ENCODE assay signal across 8 mouse cellular contexts in the genomic region with DNA sequence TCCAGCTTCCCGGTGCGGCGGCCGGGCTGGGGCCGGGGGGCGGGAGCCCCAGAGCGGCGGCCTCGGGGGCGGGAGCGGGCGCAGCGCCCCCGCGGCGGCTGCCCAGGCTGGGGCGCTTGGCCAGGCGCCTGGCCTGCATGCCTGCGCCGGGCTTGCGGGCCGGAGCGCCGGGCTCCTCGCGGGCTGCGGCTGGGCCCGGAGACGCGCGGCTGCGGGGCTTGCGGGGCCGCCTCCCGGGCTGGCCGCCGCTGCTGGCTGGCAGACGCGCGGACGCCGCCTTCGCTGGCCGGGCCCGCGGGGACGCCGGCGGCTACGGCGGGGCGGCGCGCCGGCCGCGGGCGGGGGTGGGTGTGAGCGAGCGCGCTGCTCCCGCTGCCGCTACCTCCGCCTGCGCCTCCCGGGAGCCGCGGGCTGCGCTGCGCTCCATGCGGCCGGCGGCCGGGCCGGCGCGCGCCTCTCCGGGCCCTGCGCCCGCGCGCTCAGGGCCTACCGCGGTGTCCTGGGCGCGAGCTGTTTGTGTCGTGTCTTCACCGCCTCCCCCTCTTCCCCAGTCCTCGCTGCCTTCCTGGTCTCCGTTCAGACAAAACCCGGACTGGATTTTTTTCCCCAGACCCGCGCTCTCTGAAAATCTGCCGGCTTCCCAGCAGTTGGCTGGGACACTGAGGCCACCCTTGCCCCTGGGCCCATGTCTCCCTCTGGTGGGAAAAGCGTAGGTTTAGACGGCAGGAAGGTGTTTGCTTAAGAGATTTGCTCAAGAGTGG. TPM values are rescaled to one million over a fixed set of nuclear protein-coding genes. Genes with fewer than 3 reads are reported as not detected.
A peak's percentile ranks its signal among the peaks of the same experiment; 100 is the strongest.
DNase-seq lines count a peak whose midpoint lies in the region; TF ChIP-seq lines count a peak whose summit lies in the region.

A gene (minus strand): TSS at position 505 of the 761 bp plus-strand sequence.

- DNase-seq in adrenal gland, adult 18-20 months (ENCODE audit: low spot score in 2 of 2) = peak; percentile 65 to 70
- peak; percentile 91 for DNase-seq in embryo, embryonic 10 days (ENCODE audit: low spot score)
- peak; percentile 72 for DNase-seq in gastrocnemius, postnatal 10 days
- peak; percentile 79 for DNase-seq in hindlimb bud, embryonic 11.5 days (ENCODE audit: extremely low spot score, low read depth, low spot score)
- DNase-seq in left cerebral cortex, adult 2 months (ENCODE audit: extremely low spot score in 1 of 2, low spot score in 2 of 2) = peak; percentile 79 to 81
- peak; percentile 91 to 94 for DNase-seq in lung, postnatal 4 days
- peak; percentile 80 to 81 for DNase-seq in right cerebral cortex, adult 2 months (ENCODE audit: low spot score in 2 of 2)
- peak; percentile 47 for DNase-seq in urinary bladder, postnatal 10 days (ENCODE audit: low spot score)

- intact Hi-C loops in left cerebral cortex, adult 2 months (cut with DNase I) = loop anchor here (5.0 to 10.0 kb wide), 4 partner anchors 87 to 335 kb away; no protein-coding TSS in a partner anchor

- peak within 1 kb of the TSS; percentile 85 for H3K4me3 ChIP-seq in left cerebral cortex, adult 2 months

- peak within 1 kb of the TSS; percentile 84 for H3K27ac ChIP-seq in left cerebral cortex, adult 2 months

- peak; percentile 42 for TF ChIP-seq CTCF in left cerebral cortex, adult 2 months (IDR thresholded peaks at IDR 0.05)

RNA-seq across cellular contexts. Expression of the gene that starts here (rescaled TPM):
- 10 to 100 TPM; 10.6 to 12.5 TPM for total RNA-seq in adrenal gland, adult 18-20 months (2021)
- total RNA-seq in gastrocnemius, postnatal 10 days (2021) = 10 to 100 TPM; 13.4 to 16.6 TPM
- total RNA-seq in left cerebral cortex, adult 2 months (2021) = 10 to 100 TPM; 31.7 to 34.6 TPM

Comparison
In these comparisons a context has a peak if more than half of its experiments do, and no peak if none do; other contexts are left out.
1. Peak in every context shown above with its lines: DNase-seq, H3K4me3 ChIP-seq and H3K27ac ChIP-seq.